Mouse (Mus musculus) embryonic fibroblast, embryonic 13.5 days (primary cell): ENCODE measurements around the gene Dscam.

Source experiments
- CTCF ChIP-seq: IDR thresholded peaks from 2 replicates; pipeline ENCODE4 v1.5.1; 2011; ENCODE audit warnings: mild to moderate bottlenecking, control low read depth, low read length, moderate library complexity, borderline replicate concordance; ENCODE audit not compliant: insufficient read depth
- POLR2A ChIP-seq: IDR thresholded peaks from 2 replicates; pipeline ENCODE4 v1.6.1; 2011; ENCODE audit warnings: low read depth, mild to moderate bottlenecking, control low read depth, low read length, moderate library complexity

DNA sequence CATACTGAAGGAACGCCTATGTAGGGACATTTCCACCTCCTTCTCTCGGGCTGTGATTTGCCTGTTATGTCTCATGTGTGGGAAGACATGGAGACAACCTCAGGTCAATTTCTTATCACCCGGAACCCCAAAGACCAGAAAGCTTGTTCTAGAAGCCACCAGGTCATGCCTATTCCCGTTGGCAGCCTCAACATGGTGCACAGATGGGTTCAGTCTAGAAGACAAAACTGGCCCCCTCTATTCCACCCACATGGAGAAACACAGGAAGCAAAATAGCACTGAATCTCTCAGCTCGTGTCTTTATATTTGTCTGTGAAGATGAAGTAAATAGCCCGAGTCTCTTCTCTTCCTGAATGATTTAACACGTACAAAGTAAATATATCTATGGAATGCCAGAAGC is 540.3 kb downstream of the Dscam start:
- no peak for TF ChIP-seq POLR2A
- no peak for TF ChIP-seq CTCF
